ENCODE assay signal across 8 mouse cellular contexts in the genomic region with DNA sequence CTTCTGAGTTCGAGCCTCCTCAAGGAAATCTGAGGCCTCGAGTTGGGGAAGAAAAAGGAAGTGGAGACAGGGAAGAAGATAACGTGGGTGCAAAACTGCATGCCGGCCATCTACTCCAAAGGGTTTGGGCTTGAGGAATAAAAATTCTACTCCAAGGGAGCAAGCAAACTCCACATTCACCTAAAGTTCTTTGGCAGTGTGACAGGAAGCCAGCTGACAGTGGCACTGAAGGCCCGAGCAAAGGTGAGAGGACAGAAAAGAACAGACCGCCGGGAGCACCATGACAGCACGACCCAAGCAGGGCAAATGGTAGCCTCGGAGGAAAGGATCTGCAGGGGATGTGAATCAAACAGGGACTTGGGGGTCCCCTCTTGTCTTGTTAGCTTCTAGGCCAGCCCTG. TPM values are rescaled to one million over a fixed set of nuclear protein-coding genes. Genes with fewer than 3 reads are reported as not detected.
DNase-seq lines count a peak whose midpoint lies in the region; ATAC-seq and TF ChIP-seq lines count a peak whose summit lies in the region.

No protein-coding gene starts in this region.

- TF ChIP-seq CTCF in liver, postnatal 0 days (IDR thresholded peaks at IDR 0.05; ENCODE audit: low read depth), result no peak

- H3K9me3 ChIP-seq in heart, embryonic 11.5 days (replicated peaks; ENCODE audit: control insufficient read depth, low read length), result no peaks in the 10 kb centered on the region
- H3K9me3 ChIP-seq in embryonic facial prominence, embryonic 14.5 days (ENCODE audit: control insufficient read depth, low read length), result no peaks in the 10 kb centered on the region
- no peaks in the 10 kb centered on the region for H3K9me3 ChIP-seq in intestine, embryonic 14.5 days (ENCODE audit: control insufficient read depth, low read length)
- H3K9me3 ChIP-seq in liver, postnatal 0 days (ENCODE audit: low read length), result no peaks in the 10 kb centered on the region

- H3K27me3 ChIP-seq in heart, embryonic 11.5 days (ENCODE audit: control insufficient read depth, insufficient read depth, low read length), result no peaks in the 10 kb centered on the region
- no peaks in the 10 kb centered on the region for H3K27me3 ChIP-seq in embryonic facial prominence, embryonic 14.5 days (replicated peaks; ENCODE audit: control insufficient read depth, insufficient read depth, low read length)
- H3K27me3 ChIP-seq in intestine, embryonic 14.5 days (replicated peaks; ENCODE audit: control insufficient read depth, insufficient read depth, low read length), result no peaks in the 10 kb centered on the region
- H3K27me3 ChIP-seq in liver, postnatal 0 days (ENCODE audit: insufficient read depth, low read length), result no peaks in the 10 kb centered on the region

- H3K27ac ChIP-seq in heart, embryonic 11.5 days (ENCODE audit: low read depth, low read length), result peak overlapping the region; percentile 87
- H3K27ac ChIP-seq in embryonic facial prominence, embryonic 14.5 days (replicated peaks; ENCODE audit: low read depth, low read length), result peak overlapping the region; percentile 96
- H3K27ac ChIP-seq in intestine, embryonic 14.5 days (ENCODE audit: low read depth), result peak overlapping the region; percentile 91
- peak overlapping the region; percentile 94 for H3K27ac ChIP-seq in liver, postnatal 0 days (ENCODE audit: low read depth)

- H3K9ac ChIP-seq in heart, embryonic 11.5 days (ENCODE audit: low read depth, low read length), result peak overlapping the region; percentile 86
- peak overlapping the region; percentile 87 for H3K9ac ChIP-seq in embryonic facial prominence, embryonic 14.5 days (ENCODE audit: low read depth, low read length)
- H3K9ac ChIP-seq in intestine, embryonic 14.5 days (ENCODE audit: low read length), result peak overlapping the region; percentile 85
- H3K9ac ChIP-seq in liver, postnatal 0 days (replicated peaks), result peak overlapping the region; percentile 90

- no peak for ATAC-seq in heart, embryonic 11.5 days (replicated peaks; ENCODE audit: insufficient number of reproducible peaks, low FRiP score, low TSS enrichment)
- no peak for ATAC-seq in embryonic facial prominence, embryonic 14.5 days (ENCODE audit: low read depth)
- no peak for ATAC-seq in intestine, embryonic 14.5 days (replicated peaks; ENCODE audit: low FRiP score, low TSS enrichment, low read depth)
- ATAC-seq in liver, postnatal 0 days, result no peak

- peaks cover 30% of the 10 kb centered on the region for H3K36me3 ChIP-seq in heart, embryonic 11.5 days (ENCODE audit: control insufficient read depth, insufficient read depth, low read length)
- H3K36me3 ChIP-seq in embryonic facial prominence, embryonic 14.5 days (ENCODE audit: control insufficient read depth, insufficient read depth, low read length), result peaks cover 72% of the 10 kb centered on the region
- peaks cover 66% of the 10 kb centered on the region for H3K36me3 ChIP-seq in intestine, embryonic 14.5 days (ENCODE audit: control insufficient read depth, insufficient read depth, low read length)
- peaks cover 38% of the 10 kb centered on the region for H3K36me3 ChIP-seq in liver, postnatal 0 days (replicated peaks; ENCODE audit: insufficient read depth, low read length)

- 7% methylated on average over 9 of the region's 9 CpGs for whole genome bisulfite sequencing in heart, embryonic 11.5 days (ENCODE audit: insufficient replicate concordance)
- WGBS in embryonic facial prominence, embryonic 14.5 days, result 13% methylated on average over 9 of the region's 9 CpGs
- WGBS in intestine, embryonic 14.5 days, result 14% methylated on average over 9 of the region's 9 CpGs
- 2% methylated on average over 9 of the region's 9 CpGs for WGBS in liver, postnatal 0 days (ENCODE audit: insufficient replicate concordance)

- peak overlapping the region; percentile 95 for H3K4me2 ChIP-seq in heart, embryonic 11.5 days
- H3K4me2 ChIP-seq in embryonic facial prominence, embryonic 14.5 days (ENCODE audit: low read depth, low read length), result peak overlapping the region; percentile 78
- H3K4me2 ChIP-seq in intestine, embryonic 14.5 days (ENCODE audit: low read length), result peak overlapping the region; percentile 78
- H3K4me2 ChIP-seq in liver, postnatal 0 days (ENCODE audit: low read depth, low read length), result peak overlapping the region; percentile 97

- no peak for TF ChIP-seq EP300 in liver, postnatal 0 days (IDR thresholded peaks at IDR 0.05; ENCODE audit: low read depth)

- peaks cover 15% of the 10 kb centered on the region for H3K4me1 ChIP-seq in heart, embryonic 11.5 days (ENCODE audit: control insufficient read depth, insufficient read depth, low read length)
- H3K4me1 ChIP-seq in embryonic facial prominence, embryonic 14.5 days (ENCODE audit: control insufficient read depth, insufficient read depth, low read length), result peaks cover 7% of the 10 kb centered on the region; the same call in 1 of the 2 replicates
- peaks cover 17% of the 10 kb centered on the region for H3K4me1 ChIP-seq in intestine, embryonic 14.5 days (replicated peaks; ENCODE audit: control insufficient read depth, insufficient read depth, low read length)
- peaks cover 27% of the 10 kb centered on the region for H3K4me1 ChIP-seq in liver, postnatal 0 days (ENCODE audit: insufficient read depth)

- DNase-seq in heart, adult 11 months, result no peak
- no peak for DNase-seq in embryonic facial prominence, embryonic 14.5 days (ENCODE audit: low spot score)
- no peak for DNase-seq in intestine, embryonic 14.5 days (ENCODE audit: low spot score)
- DNase-seq in liver, postnatal 0 days, result peak; percentile 44
- no peak for DNase-seq in retina, postnatal 1 day
- no peak for DNase-seq in layer of hippocampus, postnatal 10 days (ENCODE audit: low spot score in 2 of 2)
- DNase-seq in urinary bladder, postnatal 25 days (ENCODE audit: low spot score), result no peak

- peak overlapping the region; percentile 92 for H3K4me3 ChIP-seq in heart, embryonic 11.5 days (ENCODE audit: low read depth, low read length)
- H3K4me3 ChIP-seq in embryonic facial prominence, embryonic 14.5 days (ENCODE audit: low read depth, low read length), result peak overlapping the region; percentile 63
- peak overlapping the region; percentile 86 for H3K4me3 ChIP-seq in intestine, embryonic 14.5 days (ENCODE audit: low read depth, low read length)
- peak overlapping the region; percentile 87 for H3K4me3 ChIP-seq in liver, postnatal 0 days (ENCODE audit: low read depth, low read length)

RNA-seq across cellular contexts. Expression of gene Rab1b, which starts 0.8 kb away (rescaled TPM):
- polyA plus RNA-seq in heart, embryonic 11.5 days (2014; fragmentation: Nextera tagmentation; extraction: Ambion mirVana), result 211 and 225 TPM in 2 replicates
- 225 and 254 TPM in 2 replicates for polyA plus RNA-seq in embryonic facial prominence, embryonic 14.5 days (2014; fragmentation: Nextera tagmentation; extraction: Ambion mirVana)
- 246 and 252 TPM in 2 replicates for polyA plus RNA-seq in intestine, embryonic 14.5 days (2014; fragmentation: Nextera tagmentation; extraction: Ambion mirVana)
- 86.0 and 90.6 TPM in 2 replicates for polyA plus RNA-seq in liver, postnatal 0 days (2015; fragmentation: Nextera tagmentation; extraction: Ambion mirVana)
- total RNA-seq in layer of hippocampus, postnatal 10 days (2021), result 100 to 1,000 TPM; 163 to 166 TPM

RNA-seq across cellular contexts. Expression of gene Cnih2, which starts 7.8 kb away (rescaled TPM):
- 8.4 TPM in 2 replicates for polyA plus RNA-seq in heart, embryonic 11.5 days (2014; fragmentation: Nextera tagmentation; extraction: Ambion mirVana)
- 36.0 and 45.8 TPM in 2 replicates for polyA plus RNA-seq in embryonic facial prominence, embryonic 14.5 days (2014; fragmentation: Nextera tagmentation; extraction: Ambion mirVana)
- 22.3 and 22.9 TPM in 2 replicates for polyA plus RNA-seq in intestine, embryonic 14.5 days (2014; fragmentation: Nextera tagmentation; extraction: Ambion mirVana)
- polyA plus RNA-seq in liver, postnatal 0 days (2015; fragmentation: Nextera tagmentation; extraction: Ambion mirVana), result 0.15 and 0.18 TPM in 2 replicates
- 100 to 1,000 TPM; 743 to 783 TPM for total RNA-seq in layer of hippocampus, postnatal 10 days (2021)

RNA-seq across cellular contexts. Expression of gene Klc2, which starts 12.3 kb away (rescaled TPM):
- 19.8 and 24.3 TPM in 2 replicates for polyA plus RNA-seq in heart, embryonic 11.5 days (2014; fragmentation: Nextera tagmentation; extraction: Ambion mirVana)
- polyA plus RNA-seq in embryonic facial prominence, embryonic 14.5 days (2014; fragmentation: Nextera tagmentation; extraction: Ambion mirVana), result 13.1 and 15.3 TPM in 2 replicates
- 16.8 and 19.0 TPM in 2 replicates for polyA plus RNA-seq in intestine, embryonic 14.5 days (2014; fragmentation: Nextera tagmentation; extraction: Ambion mirVana)
- 1.3 and 1.5 TPM in 2 replicates for polyA plus RNA-seq in liver, postnatal 0 days (2015; fragmentation: Nextera tagmentation; extraction: Ambion mirVana)
- total RNA-seq in layer of hippocampus, postnatal 10 days (2021), result 100 to 1,000 TPM; 170 to 176 TPM

RNA-seq across cellular contexts. Expression of gene Yif1a, which starts 17.7 kb away (rescaled TPM):
- polyA plus RNA-seq in heart, embryonic 11.5 days (2014; fragmentation: Nextera tagmentation; extraction: Ambion mirVana), result 102 and 103 TPM in 2 replicates
- polyA plus RNA-seq in embryonic facial prominence, embryonic 14.5 days (2014; fragmentation: Nextera tagmentation; extraction: Ambion mirVana), result 137 and 140 TPM in 2 replicates
- 111 and 114 TPM in 2 replicates for polyA plus RNA-seq in intestine, embryonic 14.5 days (2014; fragmentation: Nextera tagmentation; extraction: Ambion mirVana)
- polyA plus RNA-seq in liver, postnatal 0 days (2015; fragmentation: Nextera tagmentation; extraction: Ambion mirVana), result 84.0 and 87.5 TPM in 2 replicates
- 10 to 100 TPM; 24.7 to 29.9 TPM for total RNA-seq in layer of hippocampus, postnatal 10 days (2021)

RNA-seq across cellular contexts. Expression of gene Tmem151a, which starts 20.7 kb away (rescaled TPM):
- 4.6 and 4.7 TPM in 2 replicates for polyA plus RNA-seq in heart, embryonic 11.5 days (2014; fragmentation: Nextera tagmentation; extraction: Ambion mirVana)
- polyA plus RNA-seq in embryonic facial prominence, embryonic 14.5 days (2014; fragmentation: Nextera tagmentation; extraction: Ambion mirVana), result 2.6 and 3.0 TPM in 2 replicates
- polyA plus RNA-seq in intestine, embryonic 14.5 days (2014; fragmentation: Nextera tagmentation; extraction: Ambion mirVana), result 7.1 and 8.2 TPM in 2 replicates
- 0.79 and 0.96 TPM in 2 replicates for polyA plus RNA-seq in liver, postnatal 0 days (2015; fragmentation: Nextera tagmentation; extraction: Ambion mirVana)
- 10 to 100 TPM; 96.6 to 98.0 TPM for total RNA-seq in layer of hippocampus, postnatal 10 days (2021)
